Mouse (Mus musculus): ENCODE data around the gene Kdm6b.

The Kdm6b gene

DNA sequence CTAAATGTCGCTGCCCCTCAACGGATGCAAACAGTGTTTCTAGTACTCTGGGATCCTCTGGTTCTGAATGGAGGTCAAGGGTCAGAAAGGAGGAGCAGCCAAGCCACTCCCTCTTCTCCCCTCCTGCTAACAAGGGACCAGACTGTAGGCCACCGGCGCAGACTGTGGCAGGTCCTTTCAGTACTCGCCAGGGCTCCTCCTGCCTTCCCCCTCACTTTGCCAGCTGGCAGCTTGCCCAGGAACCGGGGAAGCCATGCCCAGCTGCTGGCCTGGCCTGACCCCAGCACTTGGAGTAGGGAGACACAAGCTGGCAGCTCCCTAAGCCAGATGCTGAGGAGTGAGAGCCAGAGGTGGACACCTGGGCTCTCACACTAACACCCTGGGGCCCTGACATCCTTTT lies 48.6 kb downstream of the Kdm6b start:
- peak; percentile 96 for DNase-seq

DNA sequence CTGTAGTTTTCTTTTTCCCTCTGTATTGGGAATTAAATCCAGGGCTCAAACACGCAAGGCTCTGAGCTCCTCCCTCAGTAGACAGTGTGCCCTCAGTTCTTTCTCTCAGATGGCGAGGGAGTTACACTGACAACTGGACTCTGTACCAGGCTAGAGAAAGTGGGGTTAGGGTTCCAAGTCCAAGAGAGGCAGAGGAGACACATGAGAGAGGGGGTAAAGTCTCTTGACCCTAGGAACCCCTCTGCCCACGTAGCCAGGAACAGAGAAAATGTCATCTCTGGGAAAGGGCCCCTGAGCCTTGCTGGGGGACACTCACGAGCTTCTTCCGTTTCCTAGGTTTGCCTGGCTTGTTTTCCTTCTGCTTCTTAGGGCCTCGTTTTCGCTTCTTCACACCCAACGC lies 49.1 kb downstream of the Kdm6b start:
- DNase-seq: no peak

DNA sequence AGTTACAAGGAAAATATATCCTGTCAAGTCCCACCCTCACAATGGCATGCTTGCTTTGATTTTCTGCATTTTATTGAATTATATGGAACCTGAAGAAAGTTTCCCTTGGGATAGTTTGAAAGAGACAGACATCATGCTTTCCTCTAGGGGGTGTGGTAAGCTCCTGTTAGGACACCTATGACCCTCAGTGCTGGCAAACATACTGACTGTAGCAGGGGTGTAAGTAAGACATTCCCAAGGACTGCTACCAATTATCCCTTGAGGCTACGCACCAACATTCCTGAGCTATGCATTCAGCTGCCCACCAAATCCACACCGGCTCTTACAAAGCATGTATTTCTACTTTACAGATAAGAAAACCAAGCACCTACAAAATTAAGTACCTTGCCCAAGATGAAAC lies 51.0 kb downstream of the Kdm6b start:
- no peak for DNase-seq

DNA sequence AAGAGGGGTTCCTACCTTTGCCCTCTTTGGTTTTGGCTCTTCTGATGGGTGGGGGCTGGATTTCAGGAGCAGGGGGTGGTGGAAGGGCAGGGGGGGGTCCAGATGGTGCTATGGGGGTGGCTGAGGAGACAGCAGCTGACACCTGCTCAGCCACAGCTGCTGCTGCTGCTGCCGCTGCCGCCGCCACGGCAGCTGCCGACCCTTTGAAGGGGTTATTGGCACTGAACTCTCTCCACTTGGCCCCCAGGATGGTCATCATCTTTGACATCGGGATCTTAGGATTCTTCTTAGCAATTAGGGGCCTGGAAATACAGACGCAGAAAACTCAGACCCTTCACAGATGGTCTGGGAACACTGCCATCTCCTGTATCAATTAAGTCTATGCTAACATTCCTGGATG lies 51.5 kb downstream of the Kdm6b start:
- no peak for DNase-seq

DNA sequence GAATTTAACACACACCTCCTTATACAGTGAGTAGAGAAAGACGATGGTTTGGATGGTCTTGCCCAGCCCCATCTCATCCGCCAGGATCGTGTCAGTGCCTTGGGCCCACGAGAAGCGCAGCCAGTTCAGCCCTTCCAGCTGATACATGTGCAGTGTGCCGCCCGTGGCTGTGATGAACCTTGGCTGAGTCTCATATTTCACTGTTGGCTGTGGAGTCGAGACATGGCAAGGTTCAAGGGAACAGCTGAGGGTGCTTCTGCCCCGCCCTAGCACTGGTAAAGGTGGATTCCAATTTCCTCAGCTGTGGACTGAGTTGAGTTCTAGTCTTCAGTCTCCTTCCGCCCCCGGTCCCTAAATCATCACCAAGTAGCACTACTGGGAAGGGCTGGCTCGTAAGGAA lies 55.8 kb downstream of the Kdm6b start:
- DNase-seq: no peak

DNA sequence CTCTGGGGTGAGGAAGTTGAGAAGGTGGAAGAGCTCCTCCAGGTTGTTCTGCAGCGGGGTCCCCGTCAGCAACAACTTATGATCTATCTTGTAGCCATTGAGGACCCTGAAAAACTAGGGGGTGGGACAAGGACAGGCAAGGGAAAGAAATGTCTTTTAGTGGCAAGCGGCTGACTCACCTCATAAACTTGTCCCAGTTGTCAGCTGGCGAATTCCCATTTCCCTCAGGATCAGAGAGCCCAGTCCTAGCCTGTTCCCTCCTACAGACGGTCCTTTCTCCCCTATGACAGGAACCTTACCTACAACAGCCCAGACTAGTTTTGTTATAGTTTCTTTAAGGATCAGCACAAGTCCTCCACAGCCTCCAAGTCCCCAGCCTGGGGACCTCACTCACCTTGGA lies 56.9 kb downstream of the Kdm6b start:
- DNase-seq: no peak
